Mouse (Mus musculus): ENCODE data around the gene Zc3h18.

Zc3h18 gene

GRCm38 (mm10) chr8:122463651-122464640 is 87.5 kb downstream of the Zc3h18 start:
- no peak for DNase-seq (ENCODE audit: extremely low read depth, low read depth)

- DNase-seq (ENCODE audit: extremely low read depth, low read depth), result no peak
Observed at GRCm38 (mm10) chr8:122464985-122465384, 88.6 kb downstream of the Zc3h18 start.
